Mouse (Mus musculus): ENCODE results near the gene Dapk3. TPM values are rescaled to one million over a fixed set of nuclear protein-coding genes. Genes with fewer than 3 reads are reported as not detected.
A peak's percentile ranks its signal among the peaks of the same experiment; 100 is the strongest.
"Not testable (repeated sequence)": the region's sequence is repeated elsewhere in the genome, so short reads cannot be mapped to it uniquely, and the experiment has no call there.

Gene Dapk3
- polyA plus RNA-seq, 3 experiments from 2014 or later = 3.1 to 5.4 (median 3.6) TPM

DNA sequence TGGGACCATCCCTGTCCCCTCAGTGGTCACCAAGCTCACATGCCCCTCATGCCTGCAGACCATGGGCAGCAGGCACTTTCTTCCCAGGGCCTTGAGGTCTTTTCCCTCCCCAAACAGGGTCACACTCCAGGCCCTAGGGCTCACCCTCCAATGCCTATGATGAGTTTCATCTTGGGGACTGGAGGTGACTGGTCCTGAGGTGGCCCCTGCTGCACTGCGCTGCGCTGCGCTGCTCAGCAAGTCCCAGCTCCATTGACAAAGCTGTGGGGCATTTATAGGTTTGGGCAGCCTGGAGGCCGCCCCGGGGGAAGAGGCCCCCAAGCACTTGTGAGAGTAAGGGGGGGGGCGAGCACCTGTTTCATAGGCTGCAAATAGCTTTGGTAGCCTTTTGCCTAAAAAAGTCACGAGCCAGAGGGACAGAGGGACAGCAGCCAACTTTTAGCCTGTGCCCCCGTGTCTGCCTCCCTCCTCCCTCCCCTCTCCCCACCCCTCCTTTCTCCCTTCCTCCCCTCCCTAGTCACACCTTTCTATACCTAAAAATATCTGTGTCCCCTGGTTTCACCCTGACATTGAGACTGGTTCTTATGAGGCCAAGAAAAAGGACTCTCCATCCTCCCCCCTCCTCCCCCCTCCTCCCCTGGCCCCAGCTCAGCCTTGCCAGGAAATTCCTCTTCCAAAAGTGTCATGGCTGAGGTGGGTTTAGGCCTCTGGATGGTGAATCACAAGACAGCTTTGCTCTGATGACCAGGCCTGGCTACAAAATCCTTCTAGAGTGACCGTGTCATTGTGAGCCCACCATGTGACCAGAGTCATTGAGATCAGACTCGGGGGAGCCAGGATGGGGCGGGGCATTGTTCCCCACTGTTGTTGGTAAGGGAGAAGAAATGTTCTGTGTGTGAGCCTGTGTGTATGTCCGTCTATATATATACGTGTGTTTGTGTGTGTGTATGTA lies 19.3 kb downstream of the Dapk3 start, which contains the start of gene Nmrk2:
TSS of gene Nmrk2 (minus strand) at position 245 of the 952 bp plus-strand sequence.
- no peak for ATAC-seq

DNA sequence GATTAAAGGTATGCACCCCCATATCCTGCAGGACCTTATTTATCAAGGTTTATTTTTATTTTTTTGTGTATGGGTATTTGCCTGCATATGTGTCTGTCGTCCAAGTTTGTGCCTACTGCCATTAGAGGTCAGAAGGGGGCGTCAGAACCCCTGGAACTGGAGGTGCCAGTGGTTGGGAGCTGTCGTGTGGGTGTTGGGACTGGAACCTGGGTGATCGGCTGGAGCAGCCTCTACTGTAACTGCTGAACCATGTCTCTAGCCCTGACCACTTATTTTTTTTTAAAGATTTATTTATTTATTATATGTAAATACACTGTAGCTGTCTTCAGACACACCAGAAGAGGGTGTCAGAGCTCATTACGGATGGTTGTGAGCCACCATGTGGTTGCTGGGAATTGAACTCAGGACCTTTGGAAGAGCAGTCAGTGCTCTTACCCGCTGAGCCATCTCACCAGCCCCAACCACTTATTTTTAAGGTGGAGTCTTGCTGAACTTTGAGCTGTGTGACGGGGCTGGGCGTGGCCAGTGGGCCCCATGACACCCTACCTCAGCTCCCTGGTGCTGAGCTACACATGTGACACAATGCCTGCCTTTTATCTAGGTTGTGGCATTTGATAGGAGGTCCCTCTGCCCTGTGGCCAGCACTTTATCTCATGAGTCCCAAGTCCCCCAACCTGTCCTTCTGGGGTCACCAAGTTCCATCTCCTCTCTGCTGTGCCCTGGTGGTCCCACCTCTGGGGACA lies 20.3 kb downstream of the Dapk3 start:
- ATAC-seq = no peak

DNA sequence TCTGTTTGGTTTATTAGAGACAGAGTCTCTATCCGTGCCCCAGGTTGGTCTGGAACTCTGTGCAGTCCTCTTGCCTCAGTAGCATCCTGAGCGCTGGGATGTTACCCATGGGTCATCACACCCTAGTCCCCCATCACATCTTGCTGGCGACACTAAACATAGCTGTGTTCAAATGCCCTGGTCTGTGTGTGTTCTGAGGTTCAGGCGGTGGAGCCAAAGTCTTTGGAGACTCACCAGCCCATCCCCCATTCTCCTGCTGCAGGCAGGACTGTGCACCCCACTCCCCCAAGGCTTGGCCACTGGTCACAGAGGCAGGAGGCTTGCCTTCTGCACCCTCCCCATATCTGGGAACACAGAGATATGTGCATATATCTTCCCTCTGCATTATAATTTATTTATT lies 21.3 kb downstream of the Dapk3 start:
- no peak for ATAC-seq

DNA sequence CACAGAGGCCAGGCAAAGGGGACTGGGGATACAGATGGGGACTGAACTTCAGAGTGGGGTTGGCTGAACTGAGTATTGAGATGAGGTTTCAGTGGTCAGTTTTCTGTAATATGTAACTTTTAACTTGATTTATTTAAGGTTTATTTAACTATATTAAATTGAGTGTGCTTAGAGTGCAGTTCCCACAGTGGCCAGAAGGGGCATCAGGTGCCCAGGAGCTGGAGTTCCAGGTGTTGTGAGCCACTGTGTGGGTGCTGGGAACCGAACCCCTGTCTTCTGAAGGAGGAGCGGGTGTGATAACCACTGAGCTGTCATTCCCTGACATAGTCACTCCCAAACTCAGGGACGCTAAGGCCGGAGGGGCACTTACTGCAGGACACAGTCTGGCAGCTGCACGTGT lies 27.3 kb downstream of the Dapk3 start:
- no peak for ATAC-seq

DNA sequence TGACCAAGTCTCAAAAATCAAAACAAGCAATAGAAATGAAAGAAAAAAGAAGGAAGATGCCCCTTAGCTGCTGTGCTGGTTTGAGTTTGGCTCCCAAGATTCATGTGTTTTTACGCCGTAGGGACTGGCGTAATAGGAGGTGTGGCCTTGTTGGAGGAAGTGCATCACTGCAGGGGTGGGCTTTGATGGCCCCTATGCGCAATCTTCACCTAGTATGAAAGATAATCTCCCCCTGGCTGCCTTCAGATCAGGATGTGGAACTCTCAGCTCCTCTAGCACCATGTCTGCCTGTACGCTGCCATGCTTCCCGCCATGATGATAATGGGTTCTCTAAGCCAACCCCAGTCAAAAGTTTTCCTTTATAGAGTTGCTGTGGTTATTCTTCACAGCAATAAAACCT lies 33.5 kb downstream of the Dapk3 start:
- ATAC-seq = no peak

DNA sequence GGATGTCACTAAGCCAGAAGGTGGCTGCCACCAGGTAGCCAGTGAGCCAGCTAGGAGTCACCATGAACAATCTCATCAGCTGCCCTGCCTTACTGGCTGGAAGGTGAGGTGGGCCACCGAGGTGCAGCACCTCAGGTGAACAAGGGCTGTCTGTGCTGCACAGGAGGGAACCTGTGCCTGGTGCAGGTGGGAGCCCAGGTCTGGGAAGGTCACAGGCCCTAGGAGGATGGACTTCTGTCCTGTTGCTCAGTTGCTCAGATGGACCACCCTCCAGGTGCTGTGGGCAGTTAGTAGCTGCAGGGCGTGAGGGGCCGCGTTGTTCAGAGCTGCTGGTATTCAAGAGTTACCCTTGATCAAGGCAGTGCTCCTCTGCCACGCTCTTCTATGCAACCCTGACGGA lies 34.0 kb downstream of the Dapk3 start:
- ATAC-seq = no peak

DNA sequence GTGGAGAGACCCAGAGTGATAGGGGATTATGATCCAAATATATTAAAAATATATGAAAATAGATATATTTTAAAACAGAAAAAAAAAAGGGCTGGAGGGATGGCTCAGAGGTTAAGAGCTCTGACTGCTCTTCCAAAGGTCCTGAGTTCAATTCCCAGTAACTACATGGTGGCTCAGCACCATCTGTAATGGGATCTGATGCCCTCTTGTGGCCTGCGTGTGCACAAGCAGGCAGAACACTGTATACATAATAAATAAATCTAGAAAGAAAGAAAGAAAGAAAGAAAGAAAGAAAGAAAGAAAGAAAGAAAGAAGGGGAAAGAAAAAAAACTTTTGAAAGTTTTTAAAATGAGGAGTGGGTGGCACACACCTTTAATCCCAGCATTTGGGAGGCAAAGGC lies 34.5 kb downstream of the Dapk3 start:
- ATAC-seq = peak; percentile 43

DNA sequence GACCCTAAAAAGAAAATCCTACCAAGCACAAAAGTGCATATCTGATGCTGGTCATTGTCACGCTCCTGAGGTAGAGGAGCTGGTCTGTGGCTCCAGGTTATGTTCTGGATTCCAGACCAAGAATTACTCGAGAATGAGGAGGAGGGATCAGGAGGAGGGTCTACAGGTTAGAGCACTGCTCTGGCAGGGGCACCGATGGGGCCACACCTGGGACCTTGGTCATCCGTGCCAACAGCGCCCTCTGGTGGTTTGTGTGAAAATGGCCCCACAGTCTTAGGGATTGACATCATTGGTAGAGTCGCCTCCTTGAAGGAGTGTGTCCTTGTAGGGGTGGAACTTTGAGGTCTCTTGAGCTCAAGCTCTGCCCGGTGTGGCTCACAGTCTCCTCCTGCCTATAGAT lies 35.2 kb downstream of the Dapk3 start:
- peak; percentile 63 for ATAC-seq

DNA sequence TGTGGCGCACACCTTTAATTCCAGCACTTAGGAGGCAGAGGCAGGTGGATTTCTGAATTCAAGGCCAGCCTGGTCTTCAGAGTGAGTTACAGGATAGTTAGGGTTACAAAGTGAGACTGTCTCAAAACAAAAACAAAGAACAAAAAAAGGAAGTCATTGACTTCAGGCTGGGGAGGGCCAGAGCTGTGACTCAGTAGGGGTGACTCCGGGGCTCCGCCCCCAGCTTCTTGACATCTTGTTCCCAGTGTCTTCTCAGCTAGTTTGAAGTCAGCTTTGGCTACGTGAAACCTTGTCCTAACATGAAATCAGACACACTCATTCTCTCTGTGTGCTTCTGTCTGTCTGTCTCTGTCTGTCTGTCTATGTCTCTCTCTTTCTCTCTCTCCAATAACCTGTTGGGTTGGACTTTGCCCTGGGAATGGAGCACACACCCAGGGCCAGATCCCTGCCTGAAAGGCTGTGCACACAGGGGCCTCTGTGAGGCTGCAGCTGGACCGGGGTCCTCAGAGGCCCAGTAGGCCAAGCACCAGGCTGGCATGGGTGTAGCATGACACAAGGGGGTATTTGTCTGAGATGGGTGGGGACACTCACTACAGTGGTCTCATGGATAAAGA lies 38.7 kb downstream of the Dapk3 start:
- ATAC-seq = no peak

DNA sequence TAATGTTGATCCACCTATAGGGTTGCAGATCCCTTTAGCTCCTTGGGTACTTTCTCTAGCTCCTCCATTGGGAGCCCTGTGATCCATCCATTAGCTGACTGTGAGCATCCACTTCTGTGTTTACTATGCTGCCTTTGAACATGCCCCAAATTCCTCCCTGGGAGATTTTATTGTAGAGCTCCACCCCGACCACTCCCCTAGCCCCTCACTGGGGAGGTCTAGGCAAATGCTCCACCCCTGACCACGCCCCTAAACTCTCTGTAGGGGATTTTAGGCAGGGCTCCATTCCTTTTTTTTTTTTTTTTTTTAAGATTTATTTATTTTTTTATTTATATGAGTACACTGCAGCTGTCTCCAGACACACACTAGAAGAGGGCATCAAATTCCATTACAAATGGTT lies 40.9 kb downstream of the Dapk3 start:
- ATAC-seq = not testable (repeated sequence)

DNA sequence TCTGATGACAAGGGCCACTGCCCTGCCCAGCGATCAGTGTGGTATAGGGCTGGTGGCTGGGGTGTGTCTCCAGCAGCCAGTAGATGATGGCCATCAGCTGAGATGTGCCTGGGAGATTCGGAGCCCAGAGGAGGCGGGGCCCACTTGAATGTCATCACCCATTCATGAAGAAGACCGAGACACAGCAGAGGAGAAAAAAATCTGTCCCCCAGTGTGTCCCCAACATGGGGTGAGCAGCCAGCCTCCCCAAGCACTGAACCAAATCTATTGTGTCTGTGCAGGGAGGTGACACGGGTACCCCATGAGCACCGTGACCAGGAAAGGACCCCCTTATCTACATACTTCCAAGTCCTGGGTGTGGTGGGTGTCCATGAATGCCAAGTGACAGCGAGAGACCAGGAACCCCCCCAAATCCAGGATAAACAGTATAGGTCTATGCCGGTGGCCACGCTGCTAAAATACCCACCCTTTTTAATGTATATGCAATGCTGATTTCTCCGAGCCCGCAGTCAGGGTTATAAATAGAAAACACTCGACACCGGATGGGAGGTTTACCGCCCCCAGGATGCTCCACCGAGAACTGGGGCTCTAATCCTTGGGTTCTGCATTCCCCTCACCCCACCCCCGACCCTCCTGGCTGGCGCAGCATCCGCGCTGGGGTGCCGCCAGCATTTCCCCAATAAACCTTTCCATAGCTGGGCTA lies 47.1 kb downstream of the Dapk3 start:
- ATAC-seq = peak; percentile 22

DNA sequence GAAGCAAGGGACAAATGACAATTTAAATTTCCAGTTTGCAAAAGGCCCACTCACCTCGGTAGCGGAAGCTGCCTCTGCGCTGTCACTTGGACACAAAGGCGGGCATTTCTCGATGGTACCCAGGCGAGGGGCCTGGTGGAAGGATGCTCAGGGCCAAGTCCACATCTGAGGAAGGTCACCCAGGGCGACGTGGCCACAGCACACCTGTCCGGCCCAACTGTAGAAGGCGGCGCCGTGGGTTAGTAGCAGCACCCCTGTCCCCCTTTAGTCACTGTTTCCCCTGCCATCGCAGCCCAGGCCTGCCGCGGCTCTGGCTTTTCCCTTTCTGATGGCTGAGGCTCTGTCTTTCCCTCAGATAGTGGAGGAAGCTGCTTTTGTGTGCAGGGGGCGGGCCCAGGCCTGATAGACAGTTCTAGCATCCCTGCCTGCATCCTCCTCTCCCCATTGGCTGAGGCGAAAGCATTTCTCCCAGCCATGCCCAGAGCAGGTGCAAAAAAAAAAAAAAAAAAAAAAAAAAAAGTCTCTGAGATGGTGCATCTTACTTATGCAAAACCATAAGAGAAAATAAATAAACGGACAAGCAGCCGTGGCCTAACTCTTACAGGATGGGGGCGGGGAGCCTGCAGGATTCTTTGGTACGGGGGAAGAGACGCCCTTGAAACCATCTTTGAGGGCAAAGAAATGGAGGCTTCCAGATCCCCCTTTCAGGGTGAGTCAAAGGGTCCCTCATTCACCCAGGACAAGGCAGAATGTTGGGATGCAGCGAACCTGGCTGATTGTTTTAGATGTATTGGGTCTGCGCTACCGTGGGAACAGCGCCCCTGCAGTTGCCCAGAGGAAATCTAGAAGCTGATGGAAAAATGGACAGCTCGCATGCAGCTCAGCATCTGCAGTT lies 47.9 kb downstream of the Dapk3 start, which contains the start of gene Atcay:
TSS of gene Atcay (minus strand) at position 396 of the 895 bp plus-strand sequence.
- ATAC-seq = peak; percentile 52

DNA sequence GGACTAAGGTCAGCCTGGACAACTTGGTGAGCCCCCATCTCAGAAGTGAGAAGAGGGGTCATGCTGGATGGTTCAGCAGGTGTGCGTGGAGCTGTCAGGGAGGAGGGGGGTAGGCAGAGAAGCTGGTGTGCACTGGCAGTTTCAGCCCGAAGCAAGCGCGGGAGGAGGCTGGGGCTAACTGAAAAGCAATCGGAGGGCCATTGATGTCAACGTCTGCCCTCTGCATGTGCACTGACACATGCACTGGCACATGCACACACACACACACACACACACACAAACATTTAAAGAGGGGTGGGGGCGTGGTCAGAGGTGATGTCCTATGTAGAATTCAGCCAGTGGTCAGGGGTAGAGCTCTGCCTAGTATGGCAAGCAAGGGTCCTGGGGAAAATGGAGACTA lies 48.6 kb downstream of the Dapk3 start:
- no peak for ATAC-seq

DNA sequence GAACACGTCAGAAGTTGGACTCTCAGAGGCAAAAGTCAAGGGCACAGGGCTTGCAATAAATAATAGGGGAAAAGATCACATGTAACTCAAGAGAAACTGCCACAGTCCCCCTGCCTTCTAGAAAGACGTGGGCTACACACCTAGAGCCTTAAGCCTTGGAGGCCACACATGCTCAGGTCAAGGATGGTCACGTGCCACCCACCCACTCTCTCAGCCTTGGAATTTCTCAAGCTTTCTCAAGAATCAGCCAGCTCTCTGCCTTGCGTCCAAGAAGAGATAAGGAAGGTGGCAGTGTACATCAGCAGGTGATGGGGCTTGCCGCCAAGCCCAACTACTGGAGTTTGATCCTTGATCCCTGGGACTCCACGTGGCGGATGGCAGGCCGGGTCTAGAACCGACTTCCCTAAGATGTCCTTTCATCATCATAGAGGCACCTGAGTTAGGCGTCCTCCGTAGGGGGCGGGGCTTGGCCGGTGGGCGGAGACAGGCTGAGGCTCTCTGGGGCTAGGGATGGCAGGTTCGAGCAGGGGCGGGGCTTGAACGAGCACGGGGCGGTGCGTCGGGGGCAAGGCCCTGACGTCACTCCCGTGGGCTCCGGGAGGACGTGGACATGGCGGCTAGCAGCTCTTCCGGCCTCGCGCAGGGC lies 49.9 kb downstream of the Dapk3 start, which contains the start of gene Zfr2:
TSS of gene Zfr2 (plus strand) at position 576 of the 646 bp plus-strand sequence.
- peak; percentile 88 for ATAC-seq

DNA sequence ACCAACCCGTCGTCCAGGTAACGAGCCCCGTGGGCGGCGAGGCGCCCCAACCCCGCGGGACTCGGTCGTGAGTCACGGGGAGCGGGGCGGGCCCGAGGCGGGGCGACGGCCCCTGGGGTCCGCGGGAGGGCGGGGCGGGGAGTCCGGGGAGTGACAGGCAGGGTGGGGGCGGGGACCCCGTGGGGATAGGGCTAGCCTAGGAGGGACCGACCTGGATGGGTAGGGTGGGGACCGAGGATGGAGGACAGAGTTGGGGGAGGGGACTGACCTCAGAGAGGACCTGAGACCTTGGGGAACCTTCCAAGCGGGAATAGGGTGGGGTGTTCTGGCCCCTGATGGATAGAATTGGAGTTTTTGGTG lies 50.4 kb downstream of the Dapk3 start:
- ATAC-seq = no peak

DNA sequence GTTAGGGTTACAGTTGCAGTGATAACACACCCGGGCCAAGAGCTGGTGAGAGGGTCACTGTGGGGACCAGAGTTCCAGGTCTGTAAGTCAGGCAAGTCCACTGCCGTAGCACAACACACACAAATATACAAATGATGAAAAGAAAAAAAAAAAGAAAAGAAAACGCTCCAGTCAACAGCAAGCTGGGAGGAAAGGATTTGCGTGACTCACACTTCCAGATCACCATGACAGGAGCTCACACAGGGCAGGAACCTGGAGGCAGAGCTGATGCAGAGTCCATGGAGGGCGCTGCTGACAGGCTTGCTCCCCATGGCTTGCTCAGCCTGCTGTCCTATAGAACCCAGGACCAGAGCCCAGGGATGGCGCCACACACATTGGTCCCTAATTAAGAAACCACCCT lies 51.4 kb downstream of the Dapk3 start:
- no peak for ATAC-seq

DNA sequence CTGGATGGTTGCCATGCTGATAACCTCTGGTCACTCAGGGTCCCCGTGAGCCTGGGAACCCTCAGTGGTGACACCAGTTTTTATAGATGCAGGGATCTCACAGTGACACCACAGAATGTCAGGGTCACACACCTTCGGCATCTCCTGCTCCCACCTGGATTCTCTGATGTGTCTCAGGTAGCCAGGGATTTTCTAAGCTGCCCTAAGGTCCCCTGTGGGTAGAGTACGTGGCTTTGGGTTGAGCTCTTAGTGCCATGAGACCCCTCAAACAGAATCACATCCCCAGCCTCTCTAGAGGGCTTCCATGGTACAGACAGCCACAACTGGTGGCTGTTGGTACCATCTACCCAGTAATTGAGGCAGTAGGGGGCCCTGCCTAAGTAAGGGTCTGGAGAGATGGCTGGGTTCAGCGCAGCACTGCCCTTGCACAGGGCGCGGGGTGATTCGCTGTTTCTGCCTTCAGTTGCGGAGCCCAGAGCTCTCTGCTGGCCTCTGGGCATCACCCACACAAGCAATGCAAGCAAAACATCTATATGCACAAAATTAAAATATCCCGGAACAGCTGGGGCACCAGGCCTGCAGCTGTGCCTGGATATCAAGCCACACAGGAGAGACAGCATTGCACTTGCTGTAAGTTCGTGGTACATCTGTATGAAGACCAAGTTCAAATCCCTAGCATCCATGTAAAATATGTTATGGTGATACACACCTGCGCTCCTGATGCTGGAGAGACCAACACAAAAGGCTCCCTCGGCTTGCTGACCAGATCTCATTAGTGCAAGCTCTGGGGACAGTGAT lies 53.9 kb downstream of the Dapk3 start:
- ATAC-seq = no peak

DNA sequence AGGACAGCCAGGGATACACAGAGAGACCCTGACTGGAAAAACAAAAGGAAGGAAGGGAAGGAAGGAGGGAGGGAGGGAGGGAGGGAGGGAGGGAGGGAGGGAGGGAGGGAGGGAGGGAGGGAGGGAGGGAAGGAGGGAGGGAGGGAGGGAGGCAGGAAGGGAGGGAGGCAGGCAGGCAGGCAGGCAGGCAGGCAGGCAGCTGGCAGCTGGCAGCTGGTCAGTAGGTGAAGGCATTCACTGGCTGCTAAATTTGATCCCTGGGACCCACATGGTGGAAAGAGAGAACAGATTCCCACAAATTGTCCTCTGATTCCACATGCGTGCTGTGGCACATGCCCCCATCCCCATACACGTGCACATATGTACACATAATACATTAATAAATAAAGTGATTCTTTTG lies 55.8 kb downstream of the Dapk3 start:
- ATAC-seq = no peak

DNA sequence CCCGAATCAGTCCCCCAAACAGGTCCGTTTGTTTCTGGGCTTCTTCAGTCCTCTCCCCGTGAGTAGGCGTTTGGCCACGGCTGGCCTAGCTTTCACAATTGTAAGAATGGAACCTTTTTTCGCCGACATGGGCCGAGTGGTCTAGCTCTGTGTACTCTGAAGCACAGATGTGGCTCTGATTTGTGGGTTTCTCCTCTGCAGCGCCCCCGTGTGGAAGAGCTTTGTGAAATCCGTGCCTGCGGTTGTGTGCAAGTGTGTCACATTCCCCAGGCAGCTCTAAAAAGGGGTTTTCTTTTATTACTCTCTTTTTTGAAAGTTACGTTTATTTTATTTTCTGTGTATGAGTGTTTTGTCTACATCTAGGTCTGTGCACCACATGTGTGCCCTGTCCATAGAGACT lies 58.1 kb downstream of the Dapk3 start:
- peak; percentile 49 for ATAC-seq

DNA sequence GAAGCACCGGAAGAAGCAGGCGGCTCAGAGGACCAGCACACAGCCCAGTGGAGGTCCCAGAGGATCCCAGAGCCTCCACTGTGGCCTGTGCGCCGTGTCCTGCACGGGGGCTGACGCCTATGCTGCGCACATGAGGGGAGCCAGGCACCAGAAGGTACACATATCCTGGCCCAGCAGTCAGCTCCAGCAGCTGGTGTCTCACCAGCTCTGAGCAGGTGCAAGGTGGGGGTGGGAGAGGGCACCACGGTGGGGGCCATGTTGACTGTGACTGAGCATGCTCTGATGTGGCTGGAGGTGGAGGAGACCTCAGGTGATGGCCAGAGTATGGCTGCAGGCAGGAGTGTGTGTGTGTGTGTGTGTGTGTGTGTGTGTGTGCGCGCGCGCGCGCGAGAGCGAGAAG lies 59.2 kb downstream of the Dapk3 start:
- no peak for ATAC-seq
